Mouse (Mus musculus): ENCODE measurements around the gene Capn7.

DNA sequence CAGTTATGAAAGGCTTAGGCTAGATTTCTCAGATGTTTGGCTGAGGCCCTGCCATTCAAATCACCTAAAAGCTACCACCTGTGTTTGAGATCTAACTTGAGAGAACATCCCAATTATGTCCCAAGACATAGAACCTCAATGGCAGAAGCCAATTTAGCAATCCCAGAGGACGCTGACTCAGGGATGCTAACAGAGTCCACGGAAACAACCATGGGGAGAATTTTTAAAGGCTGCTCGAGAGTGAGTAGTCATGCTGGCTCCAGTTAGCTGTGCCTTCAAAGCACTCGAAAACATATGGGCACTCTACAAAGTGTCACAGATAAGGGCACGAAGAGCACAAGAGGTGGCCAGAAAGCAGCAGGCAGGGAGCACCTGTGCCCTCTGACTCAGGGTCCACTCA is 55.9 kb downstream of the Capn7 start:
- TF ChIP-seq CTCF (IDR thresholded peaks at IDR 0.05; ENCODE audit: insufficient read depth, low read depth, low read length) (no peak), POLR2A (IDR thresholded peaks at IDR 0.05; ENCODE audit: insufficient read depth, low read depth, low read length) (no peak)

Data from olfactory bulb, adult 2 months (tissue).